Mouse (Mus musculus): Measurements from ENCODE around the gene Tst. TPM values are rescaled to one million over a fixed set of nuclear protein-coding genes. Genes with fewer than 3 reads are reported as not detected.

Gene Tst
- total and polyA plus RNA-seq, 2 experiments from 2014 or later, result 36.6 to 40.1 TPM

- 79% methylated on average over 13 of the region's 13 CpGs for WGBS
- no peak for TF ChIP-seq CTCF (IDR thresholded peaks at IDR 0.05; ENCODE audit: low read depth)
- Histone ChIP-seq H3K4me3 (ENCODE audit: low read depth, low read length) (no peak overlapping the region), H3K27me3 (ENCODE audit: insufficient read depth, low read length) (0 out of 2 replicates have a peak, but pooled peaks cover 6% of the 10 kb centered on the region), H3K9ac (no peak overlapping the region), H3K4me2 (ENCODE audit: low read depth) (no peak overlapping the region), H3K27ac (ENCODE audit: low read depth, low read length) (no peak overlapping the region), H3K4me1 (ENCODE audit: insufficient read depth) (no peaks in the 10 kb centered on the region), H3K36me3 (ENCODE audit: insufficient read depth) (no peaks in the 10 kb centered on the region), H3K9me3 (ENCODE audit: low read length) (no peaks in the 10 kb centered on the region)
- ATAC-seq (no peak), DNase-seq (no peak)
These were observed 14.7 kb upstream of the Tst start for GRCm38 (mm10) chr15:78420395-78420794.

GRCm38 (mm10) chr15:78416937-78417336, 11.2 kb upstream of the Tst start:
- DNase-seq (no peak), ATAC-seq (no peak)
- Histone ChIP-seq H3K36me3 (ENCODE audit: insufficient read depth) (peaks cover 6% of the 10 kb centered on the region; the same call in 1 of the 2 replicates), H3K9me3 (ENCODE audit: low read length) (no peaks in the 10 kb centered on the region), H3K9ac (no peak overlapping the region), H3K4me1 (ENCODE audit: insufficient read depth) (no peaks in the 10 kb centered on the region), H3K4me2 (ENCODE audit: low read depth) (no peak overlapping the region), H3K27ac (ENCODE audit: low read depth, low read length) (no peak overlapping the region), H3K4me3 (ENCODE audit: low read depth, low read length) (no peak overlapping the region), H3K27me3 (ENCODE audit: insufficient read depth, low read length) (0 out of 2 replicates have a peak, but pooled peaks cover 6% of the 10 kb centered on the region)
- no peak for TF ChIP-seq CTCF (IDR thresholded peaks at IDR 0.05; ENCODE audit: low read depth)
- WGBS, result 13% methylated on average over 4 of the region's 4 CpGs

- Histone ChIP-seq H3K36me3 (ENCODE audit: insufficient read depth) (peaks cover 13% of the 10 kb centered on the region; the same call in 1 of the 2 replicates), H3K4me3 (ENCODE audit: low read depth, low read length) (no peak overlapping the region), H3K27ac (ENCODE audit: low read depth, low read length) (no peak overlapping the region), H3K4me2 (ENCODE audit: low read depth) (no peak overlapping the region), H3K9ac (no peak overlapping the region), H3K27me3 (ENCODE audit: insufficient read depth, low read length) (peaks cover 2% of the 10 kb centered on the region; the same call in 1 of the 2 replicates), H3K9me3 (ENCODE audit: low read length) (no peaks in the 10 kb centered on the region), H3K4me1 (ENCODE audit: insufficient read depth) (no peaks in the 10 kb centered on the region)
- TF ChIP-seq CTCF (IDR thresholded peaks at IDR 0.05; ENCODE audit: low read depth), result no peak
- no peak for DNase-seq
- ATAC-seq, result no peak
- 91% methylated on average over 8 of the region's 8 CpGs for WGBS
These were observed 8.4 kb upstream of the Tst start for GRCm38 (mm10) chr15:78414157-78414556.

GRCm38 (mm10) chr15:78413719-78414117, 8.0 kb upstream of the Tst start:
- ATAC-seq (no peak), DNase-seq (no peak)
- H3K4me3 ChIP-seq (ENCODE audit: low read depth, low read length), result no peak overlapping the region
- H3K36me3 ChIP-seq (ENCODE audit: insufficient read depth), result peaks cover 13% of the 10 kb centered on the region; the same call in 1 of the 2 replicates
- H3K27ac ChIP-seq (ENCODE audit: low read depth, low read length), result no peak overlapping the region
- H3K4me2 ChIP-seq (ENCODE audit: low read depth), result no peak overlapping the region
- no peaks in the 10 kb centered on the region for H3K9me3 ChIP-seq (ENCODE audit: low read length)
- WGBS, result 50% methylated on average over 1 of the region's 1 CpGs
- no peaks in the 10 kb centered on the region for H3K4me1 ChIP-seq (ENCODE audit: insufficient read depth)
- peaks cover 6% of the 10 kb centered on the region; the same call in 1 of the 2 replicates for H3K27me3 ChIP-seq (ENCODE audit: insufficient read depth, low read length)
- TF ChIP-seq CTCF (IDR thresholded peaks at IDR 0.05; ENCODE audit: low read depth), result no peak
- H3K9ac ChIP-seq, result no peak overlapping the region

GRCm38 (mm10) chr15:78413083-78413718, 7.5 kb upstream of the Tst start:
- Histone ChIP-seq H3K4me1 (ENCODE audit: insufficient read depth) (no peaks in the 10 kb centered on the region), H3K36me3 (ENCODE audit: insufficient read depth) (peaks cover 13% of the 10 kb centered on the region; the same call in 1 of the 2 replicates), H3K9me3 (ENCODE audit: low read length) (no peaks in the 10 kb centered on the region), H3K4me2 (ENCODE audit: low read depth) (no peak overlapping the region), H3K4me3 (ENCODE audit: low read depth, low read length) (no peak overlapping the region), H3K27me3 (ENCODE audit: insufficient read depth, low read length) (peaks cover 6% of the 10 kb centered on the region; the same call in 1 of the 2 replicates), H3K27ac (ENCODE audit: low read depth, low read length) (no peak overlapping the region), H3K9ac (no peak overlapping the region)
- TF ChIP-seq CTCF (IDR thresholded peaks at IDR 0.05; ENCODE audit: low read depth), result no peak
- 91% methylated on average over 14 of the region's 14 CpGs for WGBS
- DNase-seq, result no peak
- ATAC-seq, result no peak

GRCm38 (mm10) chr15:78409570-78410052, 3.9 kb upstream of the Tst start:
- Histone ChIP-seq H3K36me3 (ENCODE audit: insufficient read depth) (peaks cover 13% of the 10 kb centered on the region; the same call in 1 of the 2 replicates), H3K9me3 (ENCODE audit: low read length) (no peaks in the 10 kb centered on the region), H3K4me3 (ENCODE audit: low read depth, low read length) (peak overlapping the region; percentile 22), H3K27me3 (ENCODE audit: insufficient read depth, low read length) (peaks cover 6% of the 10 kb centered on the region; the same call in 1 of the 2 replicates), H3K4me2 (ENCODE audit: low read depth) (peak overlapping the region; percentile 38), H3K27ac (ENCODE audit: low read depth, low read length) (no peak overlapping the region), H3K9ac (no peak overlapping the region), H3K4me1 (ENCODE audit: insufficient read depth) (peaks cover 14% of the 10 kb centered on the region; the same call in 1 of the 2 replicates)
- ATAC-seq, result no peak
- TF ChIP-seq CTCF (IDR thresholded peaks at IDR 0.05; ENCODE audit: low read depth), result no peak
- WGBS, result 10% methylated on average over 12 of the region's 12 CpGs
- no peak for DNase-seq

GRCm38 (mm10) chr15:78406293-78406934, 707 bp upstream of the Tst start, which contains the start of gene Mpst:
Gene Mpst, plus strand, starts transcription at chr15:78406416.
- H3K9ac ChIP-seq, result peak within 1 kb of the TSS; percentile 72
- peak within 1 kb of the TSS; percentile 94 for H3K27ac ChIP-seq (ENCODE audit: low read depth, low read length)
- peaks cover 7% of the 10 kb centered on the region; the same call in 1 of the 2 replicates for H3K36me3 ChIP-seq (ENCODE audit: insufficient read depth)
- peaks cover 6% of the 10 kb centered on the region; the same call in 1 of the 2 replicates for H3K27me3 ChIP-seq (ENCODE audit: insufficient read depth, low read length)
- DNase-seq, result peak; percentile 94
- peak within 1 kb of the TSS; percentile 68 for H3K4me3 ChIP-seq (ENCODE audit: low read depth, low read length)
- under 1% methylated on average over 40 of the region's 40 CpGs for WGBS
- peak within 1 kb of the TSS; percentile 86 for H3K4me2 ChIP-seq (ENCODE audit: low read depth)
- ATAC-seq, result peak; percentile 87
- no peaks in the 10 kb centered on the region for H3K9me3 ChIP-seq (ENCODE audit: low read length)
- peaks cover 14% of the 10 kb centered on the region; the same call in 1 of the 2 replicates for H3K4me1 ChIP-seq (ENCODE audit: insufficient read depth)
- no peak for TF ChIP-seq CTCF (IDR thresholded peaks at IDR 0.05; ENCODE audit: low read depth)
